In genomic region chr11:75194850-75195461, GRCm38 (mm10) we compare ENCODE assay signal across 8 mouse cellular contexts. TPM values are rescaled to one million over a fixed set of nuclear protein-coding genes. Genes with fewer than 3 reads are reported as not detected.
DNase-seq lines count a peak whose midpoint lies in the region; ATAC-seq and TF ChIP-seq lines count a peak whose summit lies in the region.

No protein-coding gene starts in this region.

- no peak for ATAC-seq in neural tube, embryonic 11.5 days (ENCODE audit: insufficient read depth, low FRiP score, low TSS enrichment)
- no peak for ATAC-seq in liver, embryonic 12.5 days
- peak; percentile 34 for ATAC-seq in neural tube, embryonic 15.5 days (ENCODE audit: low FRiP score)
- no peak for ATAC-seq in megakaryocyte progenitor cell, adult 5-6 weeks (replicated peaks; ENCODE audit: poor library complexity)

- TF ChIP-seq CTCF in bone marrow, adult 2 months (IDR thresholded peaks at IDR 0.05; ENCODE audit: control insufficient read depth, insufficient read depth, low read length) = no peak

- H3K4me2 ChIP-seq in neural tube, embryonic 11.5 days (ENCODE audit: low read depth) = peak overlapping the region; percentile 69
- H3K4me2 ChIP-seq in liver, embryonic 12.5 days = peak overlapping the region; percentile 75
- peak overlapping the region; percentile 82 for H3K4me2 ChIP-seq in neural tube, embryonic 15.5 days

- DNase-seq in neural tube, embryonic 11.5 days (ENCODE audit: low spot score) = peak; percentile 55
- DNase-seq in neural tube, embryonic 10.5 days (ENCODE audit: extremely low spot score, low spot score) = no peak
- DNase-seq in forebrain, embryonic 10.5 days (ENCODE audit: extremely low spot score, low spot score) = peak; percentile 77
- DNase-seq in induced T-regulatory cell, adult 2 months (ENCODE audit: low read depth) = peak; percentile 87

- under 1% methylated on average over 39 of the region's 39 CpGs for WGBS in neural tube, embryonic 11.5 days
- WGBS in bone marrow, adult 2 months = 1% methylated on average over 39 of the region's 39 CpGs
- under 1% methylated on average over 39 of the region's 39 CpGs for WGBS in forebrain, embryonic 10.5 days
- WGBS in liver, embryonic 12.5 days (ENCODE audit: insufficient replicate concordance) = 3% methylated on average over 39 of the region's 39 CpGs
- WGBS in neural tube, embryonic 15.5 days = under 1% methylated on average over 39 of the region's 39 CpGs

- H3K4me3 ChIP-seq in neural tube, embryonic 11.5 days (ENCODE audit: low read depth, low read length) = peak overlapping the region; percentile 43
- peak overlapping the region; percentile 33 for H3K4me3 ChIP-seq in bone marrow, adult 2 months (replicated peaks; ENCODE audit: control insufficient read depth, low read depth, low read length)
- peak overlapping the region; percentile 58 for H3K4me3 ChIP-seq in forebrain, embryonic 10.5 days
- H3K4me3 ChIP-seq in liver, embryonic 12.5 days = peak overlapping the region; percentile 60
- H3K4me3 ChIP-seq in neural tube, embryonic 15.5 days (replicated peaks) = peak overlapping the region; percentile 58

- H3K27me3 ChIP-seq in neural tube, embryonic 11.5 days (ENCODE audit: control insufficient read depth, insufficient read depth, low read length) = peaks cover 58% of the 10 kb centered on the region
- H3K27me3 ChIP-seq in forebrain, embryonic 10.5 days (ENCODE audit: poor library complexity, severe bottlenecking) = peaks cover 92% of the 10 kb centered on the region
- H3K27me3 ChIP-seq in liver, embryonic 12.5 days (replicated peaks) = peaks cover 91% of the 10 kb centered on the region
- peaks cover 42% of the 10 kb centered on the region for H3K27me3 ChIP-seq in neural tube, embryonic 15.5 days (replicated peaks)

- TF ChIP-seq POLR2A in bone marrow, adult 2 months (IDR thresholded peaks at IDR 0.05; ENCODE audit: borderline replicate concordance, control insufficient read depth, low read depth, low read length) = no peak

- no peak overlapping the region for H3K27ac ChIP-seq in neural tube, embryonic 11.5 days (ENCODE audit: low read depth, low read length)
- H3K27ac ChIP-seq in bone marrow, adult 2 months (ENCODE audit: control insufficient read depth, insufficient read depth, low read depth, low read length, poor library complexity) = no peak overlapping the region
- H3K27ac ChIP-seq in forebrain, embryonic 10.5 days = peak overlapping the region; percentile 70
- no peak overlapping the region for H3K27ac ChIP-seq in liver, embryonic 12.5 days
- H3K27ac ChIP-seq in neural tube, embryonic 15.5 days (replicated peaks) = peak overlapping the region; percentile 41; the same call in 1 of the 2 replicates

- H3K36me3 ChIP-seq in neural tube, embryonic 11.5 days (ENCODE audit: control insufficient read depth, insufficient read depth, low read length) = no peaks in the 10 kb centered on the region
- H3K36me3 ChIP-seq in forebrain, embryonic 10.5 days (replicated peaks) = no peaks in the 10 kb centered on the region
- H3K36me3 ChIP-seq in liver, embryonic 12.5 days = no peaks in the 10 kb centered on the region
- no peaks in the 10 kb centered on the region for H3K36me3 ChIP-seq in neural tube, embryonic 15.5 days

- H3K9me3 ChIP-seq in neural tube, embryonic 11.5 days (ENCODE audit: control insufficient read depth, low read length) = no peaks in the 10 kb centered on the region
- no peaks in the 10 kb centered on the region for H3K9me3 ChIP-seq in forebrain, embryonic 10.5 days
- no peaks in the 10 kb centered on the region for H3K9me3 ChIP-seq in liver, embryonic 12.5 days (replicated peaks)
- no peaks in the 10 kb centered on the region for H3K9me3 ChIP-seq in neural tube, embryonic 15.5 days (replicated peaks)

- H3K9ac ChIP-seq in neural tube, embryonic 11.5 days (ENCODE audit: low read length) = peak overlapping the region; percentile 0; the same call in 1 of the 2 replicates
- no peak overlapping the region for H3K9ac ChIP-seq in liver, embryonic 12.5 days
- H3K9ac ChIP-seq in neural tube, embryonic 15.5 days (replicated peaks) = peak overlapping the region; percentile 63

- peaks cover 21% of the 10 kb centered on the region; the same call in 1 of the 2 replicates for H3K4me1 ChIP-seq in neural tube, embryonic 11.5 days (ENCODE audit: control insufficient read depth, insufficient read depth, low read length)
- H3K4me1 ChIP-seq in bone marrow, adult 2 months (ENCODE audit: control insufficient read depth, insufficient read depth, low read length) = no peaks in the 10 kb centered on the region
- peaks cover 73% of the 10 kb centered on the region for H3K4me1 ChIP-seq in forebrain, embryonic 10.5 days
- peaks cover 47% of the 10 kb centered on the region for H3K4me1 ChIP-seq in liver, embryonic 12.5 days
- H3K4me1 ChIP-seq in neural tube, embryonic 15.5 days = peaks cover 62% of the 10 kb centered on the region

RNA-seq across cellular contexts. Expression of gene Rtn4rl1, which starts 1.4 kb away (rescaled TPM):
- 4.5 and 6.0 TPM in 2 replicates for polyA plus RNA-seq in neural tube, embryonic 11.5 days (2014; fragmentation: Nextera tagmentation; extraction: Ambion mirVana)
- polyA plus RNA-seq in bone marrow, adult 2 months (2011; ENCODE audit: insufficient read depth, insufficient read length, low replicate concordance, missing spikeins) = 0.65 and 0.85 TPM in 2 replicates
- polyA plus RNA-seq in forebrain, embryonic 10.5 days (2016; fragmentation: Nextera tagmentation; extraction: Ambion mirVana) = 1.1 and 1.3 TPM in 2 replicates
- 1.2 and 1.3 TPM in 2 replicates for polyA plus RNA-seq in liver, embryonic 12.5 days (2016; fragmentation: Nextera tagmentation; extraction: Ambion mirVana)
- polyA plus RNA-seq in neural tube, embryonic 15.5 days (2015; fragmentation: Nextera tagmentation; extraction: Ambion mirVana) = 12.6 and 13.7 TPM in 2 replicates
- 0.49 and 1.1 TPM in 2 replicates for total RNA-seq in megakaryocyte progenitor cell, adult 5-6 weeks (2015)
- total RNA-seq in megakaryocyte progenitor cell, adult 5-6 weeks (2017) = 0.20 and 0.42 TPM in 2 replicates

RNA-seq across cellular contexts. Expression of gene Dph1, which starts 3.9 kb away (rescaled TPM):
- polyA plus RNA-seq in neural tube, embryonic 11.5 days (2014; fragmentation: Nextera tagmentation; extraction: Ambion mirVana) = 19.8 and 21.1 TPM in 2 replicates
- 3.5 and 5.9 TPM in 2 replicates for polyA plus RNA-seq in bone marrow, adult 2 months (2011; ENCODE audit: insufficient read depth, insufficient read length, low replicate concordance, missing spikeins)
- polyA plus RNA-seq in forebrain, embryonic 10.5 days (2016; fragmentation: Nextera tagmentation; extraction: Ambion mirVana) = 29.5 TPM in 2 replicates
- polyA plus RNA-seq in liver, embryonic 12.5 days (2016; fragmentation: Nextera tagmentation; extraction: Ambion mirVana) = 19.7 and 20.5 TPM in 2 replicates
- polyA plus RNA-seq in neural tube, embryonic 15.5 days (2015; fragmentation: Nextera tagmentation; extraction: Ambion mirVana) = 13.8 and 16.2 TPM in 2 replicates
- total RNA-seq in megakaryocyte progenitor cell, adult 5-6 weeks (2015) = 3.3 and 7.4 TPM in 2 replicates
- total RNA-seq in megakaryocyte progenitor cell, adult 5-6 weeks (2017) = 9.2 and 9.5 TPM in 2 replicates

RNA-seq across cellular contexts. Expression of gene Ovca2, which starts 16.3 kb away (rescaled TPM):
- 32.6 and 37.4 TPM in 2 replicates for polyA plus RNA-seq in neural tube, embryonic 11.5 days (2014; fragmentation: Nextera tagmentation; extraction: Ambion mirVana)
- 5.6 and 20.8 TPM in 2 replicates for polyA plus RNA-seq in bone marrow, adult 2 months (2011; ENCODE audit: insufficient read depth, insufficient read length, low replicate concordance, missing spikeins)
- 33.6 and 34.0 TPM in 2 replicates for polyA plus RNA-seq in forebrain, embryonic 10.5 days (2016; fragmentation: Nextera tagmentation; extraction: Ambion mirVana)
- 17.6 and 17.9 TPM in 2 replicates for polyA plus RNA-seq in liver, embryonic 12.5 days (2016; fragmentation: Nextera tagmentation; extraction: Ambion mirVana)
- 12.6 and 15.4 TPM in 2 replicates for polyA plus RNA-seq in neural tube, embryonic 15.5 days (2015; fragmentation: Nextera tagmentation; extraction: Ambion mirVana)
- 20.8 and 26.3 TPM in 2 replicates for total RNA-seq in megakaryocyte progenitor cell, adult 5-6 weeks (2015)
- total RNA-seq in megakaryocyte progenitor cell, adult 5-6 weeks (2017) = 14.5 and 16.5 TPM in 2 replicates

RNA-seq across cellular contexts. Expression of gene Hic1, which starts 25.6 kb away (rescaled TPM):
- 4.1 and 4.9 TPM in 2 replicates for polyA plus RNA-seq in neural tube, embryonic 11.5 days (2014; fragmentation: Nextera tagmentation; extraction: Ambion mirVana)
- 0.36 TPM in 1 of 2 replicates, not detected in the other for polyA plus RNA-seq in bone marrow, adult 2 months (2011; ENCODE audit: insufficient read depth, insufficient read length, low replicate concordance, missing spikeins)
- 0.12 and 0.21 TPM in 2 replicates for polyA plus RNA-seq in forebrain, embryonic 10.5 days (2016; fragmentation: Nextera tagmentation; extraction: Ambion mirVana)
- polyA plus RNA-seq in liver, embryonic 12.5 days (2016; fragmentation: Nextera tagmentation; extraction: Ambion mirVana) = 4.6 and 5.8 TPM in 2 replicates
- 5.3 and 10.7 TPM in 2 replicates for polyA plus RNA-seq in neural tube, embryonic 15.5 days (2015; fragmentation: Nextera tagmentation; extraction: Ambion mirVana)
- 0.02 TPM in 1 of 2 replicates, not detected in the other for total RNA-seq in megakaryocyte progenitor cell, adult 5-6 weeks (2015)
- not detected in 2 replicates for total RNA-seq in megakaryocyte progenitor cell, adult 5-6 weeks (2017)

Comparison
In these comparisons a context has a peak if more than half of its experiments do, and no peak if none do; other contexts are left out.
1. H3K27ac ChIP-seq: peak in forebrain, embryonic 10.5 days (single experiment) and neural tube, embryonic 15.5 days (single experiment); none in neural tube, embryonic 11.5 days (single experiment), bone marrow, adult 2 months (single experiment) and liver, embryonic 12.5 days (single experiment).
2. Peak in every context shown above with its lines, with median percentiles within 50 percentile points of each other: H3K4me2 ChIP-seq and H3K4me3 ChIP-seq.